Mouse (Mus musculus): ENCODE results near the gene Elk4. TPM values are rescaled to one million over a fixed set of nuclear protein-coding genes. Genes with fewer than 3 reads are reported as not detected.

The Elk4 gene
- polyA plus RNA-seq, 1 experiment from 2014 or later = 15.2 TPM

GRCm38 (mm10) chr1:131990083-131990760 lies 17.2 kb upstream of the Elk4 start:
- no peaks in the 10 kb centered on the region for H3K9me3 ChIP-seq
- H3K9ac ChIP-seq = no peak overlapping the region
- H3K4me2 ChIP-seq (replicated peaks) = no peak overlapping the region
- H3K27me3 ChIP-seq (replicated peaks) = no peaks in the 10 kb centered on the region
- WGBS = 85% methylated on average over 9 of the region's 9 CpGs
- H3K27ac ChIP-seq = no peak overlapping the region
- H3K36me3 ChIP-seq = no peaks in the 10 kb centered on the region
- H3K4me1 ChIP-seq (replicated peaks) = no peaks in the 10 kb centered on the region
- ATAC-seq = no peak
- no peak overlapping the region for H3K4me3 ChIP-seq (replicated peaks)

GRCm38 (mm10) chr1:131992561-131993001 lies 14.8 kb upstream of the Elk4 start:
- Histone ChIP-seq H3K27me3 (replicated peaks) (no peaks in the 10 kb centered on the region), H3K4me1 (replicated peaks) (no peaks in the 10 kb centered on the region), H3K4me3 (replicated peaks) (no peak overlapping the region), H3K36me3 (no peaks in the 10 kb centered on the region), H3K27ac (no peak overlapping the region), H3K9me3 (no peaks in the 10 kb centered on the region), H3K4me2 (replicated peaks) (no peak overlapping the region), H3K9ac (no peak overlapping the region)
- ATAC-seq = no peak
- WGBS = 74% methylated on average over 7 of the region's 7 CpGs

DNA sequence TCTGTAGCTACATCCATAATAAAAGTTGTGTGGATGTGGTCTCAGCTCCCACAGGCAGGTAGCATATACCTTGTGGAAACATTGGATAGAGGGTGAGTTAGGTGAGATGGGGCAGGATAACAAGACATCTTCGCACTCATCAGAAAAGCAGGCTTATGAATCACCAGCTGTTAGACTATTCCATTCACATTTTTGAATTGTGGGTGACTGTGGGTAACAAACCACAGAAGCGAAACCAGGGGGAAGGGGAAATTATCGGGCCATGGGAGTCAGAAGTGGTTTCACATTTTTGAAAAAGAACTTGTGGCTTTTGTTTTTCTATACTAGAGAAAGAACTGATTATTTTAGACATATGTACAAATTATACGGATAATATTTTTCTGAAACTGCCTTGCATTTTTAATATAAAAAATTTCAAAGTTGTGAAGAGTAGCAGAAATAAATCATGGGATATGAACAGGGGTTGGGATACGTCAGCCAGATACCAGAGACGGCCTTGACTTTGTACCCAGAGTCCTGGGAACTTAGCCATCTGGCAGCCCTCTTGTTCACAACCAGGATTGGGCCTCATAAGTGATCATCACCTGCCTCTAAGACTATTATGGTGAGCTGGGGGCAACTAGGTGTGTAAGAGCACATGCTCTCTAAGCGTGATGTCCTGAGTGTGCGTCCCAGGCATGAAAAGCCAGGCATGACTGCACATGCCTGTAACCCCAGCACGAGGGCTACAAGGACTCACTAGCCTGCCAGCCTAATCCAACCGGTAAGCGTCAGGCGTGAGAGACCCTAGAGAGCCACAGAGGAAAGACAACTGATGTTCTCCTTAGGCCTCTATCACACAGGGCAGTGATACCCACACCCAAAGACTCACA lies 14.0 kb upstream of the Elk4 start:
- no peak overlapping the region for H3K9ac ChIP-seq
- no peak overlapping the region for H3K4me3 ChIP-seq (replicated peaks)
- 85% methylated on average over 12 of the region's 12 CpGs for WGBS
- no peaks in the 10 kb centered on the region for H3K4me1 ChIP-seq (replicated peaks)
- no peaks in the 10 kb centered on the region for H3K36me3 ChIP-seq
- no peaks in the 10 kb centered on the region for H3K9me3 ChIP-seq
- no peak for ATAC-seq
- no peak overlapping the region for H3K4me2 ChIP-seq (replicated peaks)
- no peaks in the 10 kb centered on the region for H3K27me3 ChIP-seq (replicated peaks)
- no peak overlapping the region for H3K27ac ChIP-seq

DNA sequence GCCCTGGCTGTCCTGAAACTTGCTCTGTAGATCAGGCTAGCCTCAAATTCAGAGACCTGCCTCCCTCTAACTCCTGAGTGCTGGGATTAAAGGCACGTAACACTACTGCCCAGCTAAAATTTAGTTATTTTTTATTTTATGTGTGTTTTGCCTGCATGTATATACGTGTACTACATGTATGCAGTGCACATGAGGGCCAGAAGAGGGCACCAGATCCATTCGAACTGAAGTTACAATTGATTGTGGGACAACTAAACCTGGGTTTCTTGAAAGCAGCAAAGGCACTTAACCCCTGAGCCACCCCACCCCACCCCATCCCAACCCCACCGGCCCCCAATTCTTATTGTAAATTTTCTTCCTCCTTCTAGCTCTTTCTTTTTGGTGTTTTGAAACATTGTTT lies 12.3 kb upstream of the Elk4 start:
- ATAC-seq = no peak
- H3K36me3 ChIP-seq = no peaks in the 10 kb centered on the region
- no peaks in the 10 kb centered on the region for H3K27me3 ChIP-seq (replicated peaks)
- H3K27ac ChIP-seq = no peak overlapping the region
- no peak overlapping the region for H3K4me3 ChIP-seq (replicated peaks)
- H3K9ac ChIP-seq = no peak overlapping the region
- no peaks in the 10 kb centered on the region for H3K9me3 ChIP-seq
- 44% methylated on average over 4 of the region's 4 CpGs for WGBS
- no peaks in the 10 kb centered on the region for H3K4me1 ChIP-seq (replicated peaks)
- H3K4me2 ChIP-seq (replicated peaks) = no peak overlapping the region

DNA sequence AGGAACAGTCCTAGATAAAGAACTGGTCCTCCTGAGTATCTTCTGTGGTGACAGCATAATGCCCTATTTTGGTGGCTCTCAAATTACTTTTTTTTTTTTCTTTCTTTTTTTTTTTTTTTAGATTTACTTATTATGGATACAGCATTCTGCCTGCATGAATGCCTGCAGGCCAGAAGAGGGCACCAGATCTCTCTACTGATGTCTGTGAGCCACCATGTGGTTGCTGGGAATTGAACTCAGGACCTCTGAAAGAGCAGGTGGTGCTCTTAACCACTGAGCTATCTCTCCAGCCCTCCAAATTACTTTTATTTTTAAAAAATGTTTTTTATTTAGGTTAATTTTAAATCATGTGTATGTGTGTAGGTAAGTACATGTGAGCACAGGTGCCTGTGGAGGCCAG lies 6.9 kb upstream of the Elk4 start:
- Histone ChIP-seq H3K36me3 (no peaks in the 10 kb centered on the region), H3K4me2 (replicated peaks) (no peak overlapping the region), H3K27me3 (replicated peaks) (no peaks in the 10 kb centered on the region), H3K27ac (no peak overlapping the region), H3K9me3 (no peaks in the 10 kb centered on the region), H3K4me3 (replicated peaks) (no peak overlapping the region), H3K9ac (no peak overlapping the region), H3K4me1 (replicated peaks) (no peaks in the 10 kb centered on the region)
- no peak for ATAC-seq

DNA sequence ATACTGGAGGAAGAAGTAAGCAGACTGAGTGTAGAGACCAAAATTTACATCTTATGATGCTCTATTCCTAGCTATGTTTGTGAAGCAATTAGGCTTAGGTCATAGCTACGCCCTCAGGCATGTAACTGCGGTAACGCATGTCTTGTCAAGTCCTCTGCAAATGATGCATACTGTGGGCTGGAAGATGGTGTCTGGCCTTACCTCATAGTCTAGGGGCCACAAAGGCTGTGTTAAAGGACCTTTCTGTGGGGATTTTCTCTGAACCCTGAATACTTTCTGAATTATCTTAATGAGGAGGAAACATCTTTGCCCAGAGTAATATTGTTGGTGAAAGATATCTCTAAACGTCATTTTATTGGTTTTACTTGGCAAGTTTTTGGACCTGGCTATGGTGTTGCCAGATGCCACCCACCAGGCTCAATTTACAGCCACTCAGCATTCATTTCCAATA lies 5.5 kb upstream of the Elk4 start:
- no peak for ATAC-seq
- Histone ChIP-seq H3K4me3 (replicated peaks) (no peak overlapping the region), H3K4me2 (replicated peaks) (no peak overlapping the region), H3K4me1 (replicated peaks) (0 out of 2 replicates have a peak, but pooled peaks cover 3% of the 10 kb centered on the region), H3K9me3 (no peaks in the 10 kb centered on the region), H3K36me3 (no peaks in the 10 kb centered on the region), H3K9ac (no peak overlapping the region), H3K27ac (no peak overlapping the region), H3K27me3 (replicated peaks) (no peaks in the 10 kb centered on the region)
- 79% methylated on average over 4 of the region's 4 CpGs for WGBS

GRCm38 (mm10) chr1:132003111-132003510 lies 4.3 kb upstream of the Elk4 start:
- H3K4me3 ChIP-seq (replicated peaks) = no peak overlapping the region
- H3K27me3 ChIP-seq (replicated peaks) = no peaks in the 10 kb centered on the region
- H3K27ac ChIP-seq = no peak overlapping the region
- no peaks in the 10 kb centered on the region for H3K9me3 ChIP-seq
- ATAC-seq = no peak
- no peak overlapping the region for H3K4me2 ChIP-seq (replicated peaks)
- 0 out of 2 replicates have a peak, but pooled peaks cover 3% of the 10 kb centered on the region for H3K4me1 ChIP-seq (replicated peaks)
- WGBS = 60% methylated on average over 2 of the region's 2 CpGs
- no peak overlapping the region for H3K9ac ChIP-seq
- H3K36me3 ChIP-seq = no peaks in the 10 kb centered on the region

GRCm38 (mm10) chr1:132003817-132004216 lies 3.6 kb upstream of the Elk4 start:
- peaks cover 4% of the 10 kb centered on the region; the same call in 1 of the 2 replicates for H3K4me1 ChIP-seq (replicated peaks)
- ATAC-seq = no peak
- H3K27me3 ChIP-seq (replicated peaks) = no peaks in the 10 kb centered on the region
- H3K4me2 ChIP-seq (replicated peaks) = no peak overlapping the region
- H3K27ac ChIP-seq = no peak overlapping the region
- H3K9ac ChIP-seq = no peak overlapping the region
- H3K36me3 ChIP-seq = no peaks in the 10 kb centered on the region
- 43% methylated on average over 1 of the region's 1 CpGs for WGBS
- H3K4me3 ChIP-seq (replicated peaks) = no peak overlapping the region
- no peaks in the 10 kb centered on the region for H3K9me3 ChIP-seq

- 83% methylated on average over 6 of the region's 6 CpGs for WGBS
- Histone ChIP-seq H3K9ac (no peak overlapping the region), H3K9me3 (no peaks in the 10 kb centered on the region)
Measured at GRCm38 (mm10) chr1:132004574-132005180, 2.7 kb upstream of the Elk4 start.

DNA sequence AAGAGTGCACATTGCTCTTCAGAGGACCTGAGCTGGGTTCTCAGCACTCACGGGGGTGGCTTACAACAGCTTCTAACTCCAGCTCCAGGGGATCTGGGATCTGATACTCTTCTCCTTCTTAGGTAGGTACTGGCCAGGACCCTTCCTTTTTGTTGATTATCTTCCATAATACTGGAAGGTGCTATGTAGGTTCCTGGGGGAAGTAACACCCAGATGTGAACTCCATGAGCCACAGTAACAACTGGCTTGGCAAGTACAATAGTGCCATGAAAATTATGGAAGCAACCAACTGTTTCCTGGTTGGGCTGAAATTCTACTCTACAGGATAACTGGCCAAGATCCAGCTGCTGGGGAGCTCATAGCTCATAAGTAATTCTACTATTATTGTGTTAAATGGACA lies 1.9 kb upstream of the Elk4 start:
- Histone ChIP-seq H3K27me3 (replicated peaks) (no peaks in the 10 kb centered on the region), H3K4me1 (replicated peaks) (peaks cover 13% of the 10 kb centered on the region), H3K4me3 (replicated peaks) (no peak overlapping the region), H3K9me3 (no peaks in the 10 kb centered on the region), H3K36me3 (no peaks in the 10 kb centered on the region), H3K9ac (no peak overlapping the region), H3K27ac (no peak overlapping the region), H3K4me2 (replicated peaks) (no peak overlapping the region)
- no peak for ATAC-seq
- 90% methylated on average over 1 of the region's 1 CpGs for WGBS

More at GRCm38 (mm10) chr1:132004574-132005180, 2.7 kb upstream of the Elk4 start:
- Histone ChIP-seq H3K4me2 (replicated peaks) (no peak overlapping the region), H3K36me3 (no peaks in the 10 kb centered on the region), H3K4me3 (replicated peaks) (no peak overlapping the region), H3K27me3 (replicated peaks) (no peaks in the 10 kb centered on the region), H3K4me1 (replicated peaks) (peaks cover 10% of the 10 kb centered on the region), H3K27ac (no peak overlapping the region)
- no peak for ATAC-seq

GRCm38 (mm10) chr1:132006046-132006445 lies 1.4 kb upstream of the Elk4 start:
- ATAC-seq = no peak
- no peak overlapping the region for H3K27ac ChIP-seq
- H3K36me3 ChIP-seq = no peaks in the 10 kb centered on the region
- WGBS = 73% methylated on average over 3 of the region's 3 CpGs
- H3K4me3 ChIP-seq (replicated peaks) = no peak overlapping the region
- H3K9me3 ChIP-seq = no peaks in the 10 kb centered on the region
- no peaks in the 10 kb centered on the region for H3K27me3 ChIP-seq (replicated peaks)
- no peak overlapping the region for H3K4me2 ChIP-seq (replicated peaks)
- H3K9ac ChIP-seq = no peak overlapping the region
- H3K4me1 ChIP-seq (replicated peaks) = peaks cover 14% of the 10 kb centered on the region

DNA sequence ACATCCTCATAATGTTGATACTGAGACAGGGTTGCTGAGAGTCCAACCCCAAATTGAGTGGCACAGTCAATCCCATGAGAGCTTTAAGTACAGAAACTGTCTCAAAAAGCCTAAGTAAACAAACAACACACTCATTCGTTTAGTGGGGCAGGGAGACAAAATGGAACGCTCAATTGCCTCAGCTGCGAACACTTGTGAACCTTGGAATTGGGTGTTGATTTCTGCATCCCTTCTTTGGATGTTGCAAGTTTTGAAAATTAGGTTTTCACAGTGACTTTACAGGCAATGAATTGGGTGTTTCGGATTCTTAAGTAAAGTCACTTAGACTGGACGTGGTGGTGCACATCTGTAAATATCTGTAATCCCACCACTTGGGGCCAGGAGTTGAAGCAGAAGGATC lies 686 bp upstream of the Elk4 start:
- H3K4me3 ChIP-seq (replicated peaks) = peak overlapping the region; percentile 76
- no peaks in the 10 kb centered on the region for H3K36me3 ChIP-seq
- peaks cover 14% of the 10 kb centered on the region for H3K4me1 ChIP-seq (replicated peaks)
- no peaks in the 10 kb centered on the region for H3K27me3 ChIP-seq (replicated peaks)
- H3K4me2 ChIP-seq (replicated peaks) = peak overlapping the region; percentile 58
- no peaks in the 10 kb centered on the region for H3K9me3 ChIP-seq
- 14% methylated on average over 5 of the region's 5 CpGs for WGBS
- peak overlapping the region; percentile 98; the same call in 1 of the 2 replicates for H3K27ac ChIP-seq
- peak overlapping the region; percentile 1; the same call in 1 of the 2 replicates for H3K9ac ChIP-seq
- ATAC-seq = no peak

Data from intestine, embryonic 15.5 days (tissue).